Mouse (Mus musculus) inflammation-experienced regulatory T-cells, adult 6 months (primary cell): Measurements from ENCODE around the gene Hsp90ab1. TPM values are rescaled to one million over a fixed set of nuclear protein-coding genes. Genes with fewer than 3 reads are reported as not detected.

Source experiments
- ATAC-seq: one replicate; pipeline ENCODE4 v1.8.0; 2017
- polyA plus RNA-seq, 3 experiments: library from polyadenylated mRNA; unstranded; fragments of 100-300 nt; shearing (Covaris generic); gene quantifications; one replicate each; pipeline ENCODE4 v1.2.1; 2017

Gene Hsp90ab1
- polyA plus RNA-seq, 3 experiments from 2014 or later, result 939 to 1,028 (median 983) TPM

GRCm38 (mm10) chr17:45539664-45540063, 33.4 kb downstream of the Hsp90ab1 start:
- ATAC-seq, result no peak

- ATAC-seq, result no peak
These were observed 34.7 kb downstream of the Hsp90ab1 start for GRCm38 (mm10) chr17:45538394-45538793.

GRCm38 (mm10) chr17:45536264-45536663, 36.8 kb downstream of the Hsp90ab1 start:
- no peak for ATAC-seq

GRCm38 (mm10) chr17:45532896-45533295, 40.2 kb downstream of the Hsp90ab1 start:
- no peak for ATAC-seq

GRCm38 (mm10) chr17:45530346-45530782, 42.7 kb downstream of the Hsp90ab1 start:
- ATAC-seq, result no peak

GRCm38 (mm10) chr17:45526571-45526970, 46.5 kb downstream of the Hsp90ab1 start:
- ATAC-seq, result no peak

- ATAC-seq, result no peak
These were observed 48.1 kb downstream of the Hsp90ab1 start for GRCm38 (mm10) chr17:45524961-45525360.

GRCm38 (mm10) chr17:45523263-45523662, 49.8 kb downstream of the Hsp90ab1 start, which contains the start of gene Tcte1:
TSS of gene Tcte1 (plus strand) at chr17:45523434.
- no peak for ATAC-seq

GRCm38 (mm10) chr17:45520136-45520535, 52.9 kb downstream of the Hsp90ab1 start:
- ATAC-seq, result no peak

GRCm38 (mm10) chr17:45518766-45519475, 54.1 kb downstream of the Hsp90ab1 start:
- no peak for ATAC-seq

Other genes with a start within 250 kb of the Hsp90ab1 start
- gene Cdc5l, start 139.5 kb downstream of the Hsp90ab1 start, polyA plus RNA-seq, result 10 to 100 TPM; 64.4 to 73.0 (median 70.3) TPM
- gene Spats1, start 97.9 kb downstream of the Hsp90ab1 start, polyA plus RNA-seq, result 1 to 10 TPM; 1.3 to 2.0 (median 1.7) TPM
- gene Aars2, start 66.4 kb downstream of the Hsp90ab1 start, polyA plus RNA-seq, result 1 to 10 TPM; 2.2 to 2.7 (median 2.3) TPM
- gene Tcte1, start 49.8 kb downstream of the Hsp90ab1 start, polyA plus RNA-seq, result not detected
- gene Tmem151b, start 23.6 kb downstream of the Hsp90ab1 start, polyA plus RNA-seq, result under 1 TPM; 0.12 to 0.63 (median 0.14) TPM
- 10 to 100 TPM; 35.1 to 44.1 (median 43.1) TPM for gene Nfkbie, start 17.6 kb downstream of the Hsp90ab1 start, polyA plus RNA-seq
- 10 to 100 TPM; 30.2 to 38.1 (median 32.6) TPM for gene Slc35b2, start 9.4 kb downstream of the Hsp90ab1 start, polyA plus RNA-seq
- gene Slc29a1, start 26.3 kb upstream of the Hsp90ab1 start, polyA plus RNA-seq, result 100 to 1,000 TPM in 2 of 3 experiments, 10 to 100 TPM in 1; 72.2 to 131 (median 109) TPM
- not detected for gene Mymx, start 28.8 kb upstream of the Hsp90ab1 start, polyA plus RNA-seq
- gene Capn11, start 86.1 kb upstream of the Hsp90ab1 start, polyA plus RNA-seq, result not detected
- 10 to 100 TPM; 74.5 to 88.1 (median 87.7) TPM for gene Mrpl14, start 113.1 kb upstream of the Hsp90ab1 start, polyA plus RNA-seq
- 1 to 10 TPM; 2.0 to 2.7 (median 2.4) TPM for gene Tmem63b, start 113.6 kb upstream of the Hsp90ab1 start, polyA plus RNA-seq
- gene 1600014C23Rik, start 160.6 kb upstream of the Hsp90ab1 start, polyA plus RNA-seq, result not detected